Mouse (Mus musculus): ENCODE measurements at regions not wholly inside any gene's neighbourhood (a gene's known extent, or its start where the extent isn't known, plus 50 kb on each side); places are given as distances from the start of the nearest gene placed in this dataset.

GRCm38 (mm10) chr1:57032407-57032806 is 54.0 kb upstream of the Satb2 start:
- DNase-seq (ENCODE audit: low spot score in 2 of 2): no peak

GRCm38 (mm10) chr1:57033244-57033643 is 54.8 kb upstream of the Satb2 start:
- DNase-seq (ENCODE audit: low spot score in 2 of 2): no peak

- DNase-seq (ENCODE audit: low spot score in 2 of 2): no peak
Observed at GRCm38 (mm10) chr1:57034411-57034810, 56.0 kb upstream of the Satb2 start.

- no peak for DNase-seq (ENCODE audit: low spot score in 2 of 2)
Observed at GRCm38 (mm10) chr1:57036382-57036781, 57.9 kb upstream of the Satb2 start.

GRCm38 (mm10) chr1:57040201-57040600 is 61.8 kb upstream of the Satb2 start:
- no peak for DNase-seq (ENCODE audit: low spot score in 2 of 2)

- DNase-seq (ENCODE audit: low spot score in 2 of 2): no peak
Observed at GRCm38 (mm10) chr1:57041578-57041977, 63.1 kb upstream of the Satb2 start.

- DNase-seq (ENCODE audit: low spot score in 2 of 2): no peak
Observed at GRCm38 (mm10) chr1:57053836-57054235, 75.4 kb upstream of the Satb2 start.

- DNase-seq (ENCODE audit: low spot score in 2 of 2): no peak
Observed at GRCm38 (mm10) chr1:57055976-57056375, 77.5 kb upstream of the Satb2 start.

- DNase-seq (ENCODE audit: low spot score in 2 of 2): no peak
Observed at GRCm38 (mm10) chr1:57059216-57059615, 80.8 kb upstream of the Satb2 start.

- DNase-seq (ENCODE audit: low spot score in 2 of 2): no peak
Observed at GRCm38 (mm10) chr1:57075221-57075620, 96.8 kb upstream of the Satb2 start.

- DNase-seq (ENCODE audit: low spot score in 2 of 2): no peak
Observed at GRCm38 (mm10) chr1:57076696-57077095, 98.2 kb upstream of the Satb2 start.

- DNase-seq (ENCODE audit: low spot score in 2 of 2): no peak
Observed at GRCm38 (mm10) chr1:57080306-57080705, 101.9 kb upstream of the Satb2 start.

GRCm38 (mm10) chr1:57083134-57083533 is 104.7 kb upstream of the Satb2 start:
- DNase-seq (ENCODE audit: low spot score in 2 of 2): no peak

GRCm38 (mm10) chr1:57083540-57084083 is 105.2 kb upstream of the Satb2 start:
- DNase-seq (ENCODE audit: low spot score in 2 of 2): no peak

GRCm38 (mm10) chr1:57095361-57096247 is 117.2 kb upstream of the Satb2 start:
- DNase-seq (ENCODE audit: low spot score in 2 of 2): no peak

GRCm38 (mm10) chr1:57096248-57096600 is 117.8 kb upstream of the Satb2 start:
- no peak for DNase-seq (ENCODE audit: low spot score in 2 of 2)

- DNase-seq (ENCODE audit: low spot score in 2 of 2): no peak
Observed at GRCm38 (mm10) chr1:57096740-57097139, 118.3 kb upstream of the Satb2 start.

GRCm38 (mm10) chr1:57100614-57101013 is 122.2 kb upstream of the Satb2 start:
- DNase-seq (ENCODE audit: low spot score in 2 of 2): no peak

GRCm38 (mm10) chr1:57107308-57107707 is 128.9 kb upstream of the Satb2 start:
- DNase-seq (ENCODE audit: low spot score in 2 of 2): no peak

GRCm38 (mm10) chr1:57120678-57121077 is 142.2 kb upstream of the Satb2 start:
- DNase-seq (ENCODE audit: low spot score in 2 of 2): no peak

- DNase-seq (ENCODE audit: low spot score in 2 of 2): no peak
Observed at GRCm38 (mm10) chr1:57144181-57144580, 165.7 kb upstream of the Satb2 start.

GRCm38 (mm10) chr1:57155869-57156268 is 177.4 kb upstream of the Satb2 start:
- no peak for DNase-seq (ENCODE audit: low spot score in 2 of 2)

GRCm38 (mm10) chr1:57164443-57164842 is 186.0 kb upstream of the Satb2 start:
- no peak for DNase-seq (ENCODE audit: low spot score in 2 of 2)

Measured in left cerebral cortex, adult 18-20 months (tissue).